ENCODE assay signal across 17 mouse cellular contexts in genomic region chr6:28854598-28854997, GRCm38 (mm10). TPM values are rescaled to one million over a fixed set of nuclear protein-coding genes. Genes with fewer than 3 reads are reported as not detected.
A peak's percentile ranks its signal among the peaks of the same experiment; 100 is the strongest.
DNase-seq lines count a peak whose midpoint lies in the region; ATAC-seq and TF ChIP-seq lines count a peak whose summit lies in the region.
"Had no signal": no experiment of that assay in that cellular context is flagged by ENCODE, and none has a peak within 500 bp of the region (broad histone marks: within the 10 kb centered on the region; RNA-seq: fewer than 3 reads in every experiment).

No protein-coding gene starts in this region.

- H3K36me3 ChIP-seq in hindbrain, embryonic 13.5 days: no peaks in the 10 kb centered on the region
- H3K36me3 ChIP-seq in hindbrain, embryonic 16.5 days (ENCODE audit: control insufficient read depth, insufficient read depth, low read length): no peaks in the 10 kb centered on the region
- no peaks in the 10 kb centered on the region for H3K36me3 ChIP-seq in midbrain, embryonic 15.5 days (replicated peaks)
- no peaks in the 10 kb centered on the region for H3K36me3 ChIP-seq in midbrain, embryonic 13.5 days
- no peaks in the 10 kb centered on the region for H3K36me3 ChIP-seq in limb, embryonic 13.5 days
- no peaks in the 10 kb centered on the region for H3K36me3 ChIP-seq in thymus, adult 2 months (ENCODE audit: control insufficient read depth, insufficient read depth, low read length)
- H3K36me3 ChIP-seq: forebrain, embryonic 12.5 days had no signal

- TF ChIP-seq CTCF in thymus, adult 2 months (IDR thresholded peaks at IDR 0.05; ENCODE audit: borderline replicate concordance, control insufficient read depth, extremely low read depth, insufficient read depth, low read length, poor library complexity): no peak

- H3K9me3 ChIP-seq in hindbrain, embryonic 13.5 days: no peaks in the 10 kb centered on the region
- no peaks in the 10 kb centered on the region for H3K9me3 ChIP-seq in hindbrain, embryonic 16.5 days (ENCODE audit: control insufficient read depth, low read length)
- H3K9me3 ChIP-seq in midbrain, embryonic 15.5 days: no peaks in the 10 kb centered on the region
- no peaks in the 10 kb centered on the region for H3K9me3 ChIP-seq in midbrain, embryonic 13.5 days
- H3K9me3 ChIP-seq in limb, embryonic 13.5 days: no peaks in the 10 kb centered on the region
- H3K9me3 ChIP-seq: forebrain, embryonic 12.5 days; liver, embryonic 12.5 days; megakaryocyte, embryonic 14.5 days had no signal

- TF ChIP-seq POLR2A in thymus, adult 2 months (IDR thresholded peaks at IDR 0.05; ENCODE audit: control insufficient read depth, extremely low read depth, insufficient read depth, low read length, poor library complexity): no peak

- no peak overlapping the region for H3K27ac ChIP-seq in hindbrain, embryonic 13.5 days
- H3K27ac ChIP-seq in hindbrain, embryonic 16.5 days (ENCODE audit: low read depth, low read length): no peak overlapping the region; the same call in 1 of the 2 replicates
- H3K27ac ChIP-seq in midbrain, embryonic 15.5 days: no peak overlapping the region
- H3K27ac ChIP-seq in midbrain, embryonic 13.5 days: no peak overlapping the region
- H3K27ac ChIP-seq in limb, embryonic 13.5 days: no peak overlapping the region
- H3K27ac ChIP-seq in thymus, adult 2 months (ENCODE audit: control insufficient read depth, insufficient read depth, low read length): no peak overlapping the region
- H3K27ac ChIP-seq: forebrain, embryonic 12.5 days; liver, embryonic 12.5 days had no signal

- peaks cover 61% of the 10 kb centered on the region for H3K4me1 ChIP-seq in hindbrain, embryonic 13.5 days (replicated peaks)
- H3K4me1 ChIP-seq in hindbrain, embryonic 16.5 days (ENCODE audit: control insufficient read depth, insufficient read depth, low read depth, low read length): peaks cover 31% of the 10 kb centered on the region
- peaks cover 35% of the 10 kb centered on the region for H3K4me1 ChIP-seq in midbrain, embryonic 15.5 days
- peaks cover 37% of the 10 kb centered on the region for H3K4me1 ChIP-seq in midbrain, embryonic 13.5 days (replicated peaks)
- peaks cover 48% of the 10 kb centered on the region for H3K4me1 ChIP-seq in limb, embryonic 13.5 days
- H3K4me1 ChIP-seq in thymus, adult 2 months (replicated peaks; ENCODE audit: control insufficient read depth, insufficient read depth, low read length): no peaks in the 10 kb centered on the region

- H3K4me3 ChIP-seq in hindbrain, embryonic 13.5 days: no peak overlapping the region
- no peak overlapping the region for H3K4me3 ChIP-seq in hindbrain, embryonic 16.5 days (ENCODE audit: low read length)
- H3K4me3 ChIP-seq in midbrain, embryonic 15.5 days: no peak overlapping the region
- no peak overlapping the region for H3K4me3 ChIP-seq in midbrain, embryonic 13.5 days (replicated peaks)
- no peak overlapping the region for H3K4me3 ChIP-seq in limb, embryonic 13.5 days
- H3K4me3 ChIP-seq in thymus, adult 2 months (ENCODE audit: control insufficient read depth, insufficient read depth, low read length): no peak overlapping the region
- H3K4me3 ChIP-seq: forebrain, embryonic 12.5 days; liver, embryonic 12.5 days; megakaryocyte, embryonic 14.5 days had no signal

- 46% methylated on average over 8 of the region's 8 CpGs for WGBS in hindbrain, embryonic 13.5 days
- WGBS in hindbrain, embryonic 16.5 days: 43% methylated on average over 8 of the region's 8 CpGs
- WGBS in midbrain, embryonic 15.5 days: 48% methylated on average over 8 of the region's 8 CpGs
- 53% methylated on average over 8 of the region's 8 CpGs for WGBS in midbrain, embryonic 13.5 days
- 11% methylated on average over 8 of the region's 8 CpGs for WGBS in limb, embryonic 13.5 days
- over 99% methylated on average over 8 of the region's 8 CpGs for WGBS in thymus, adult 2 months

- no peak overlapping the region for H3K4me2 ChIP-seq in hindbrain, embryonic 13.5 days
- H3K4me2 ChIP-seq in hindbrain, embryonic 16.5 days (ENCODE audit: low read length): no peak overlapping the region
- no peak overlapping the region for H3K4me2 ChIP-seq in midbrain, embryonic 15.5 days
- H3K4me2 ChIP-seq in midbrain, embryonic 13.5 days (replicated peaks): no peak overlapping the region
- H3K4me2 ChIP-seq in limb, embryonic 13.5 days (replicated peaks): peak overlapping the region; percentile 14
- H3K4me2 ChIP-seq: forebrain, embryonic 12.5 days; liver, embryonic 12.5 days had no signal

- H3K27me3 ChIP-seq in hindbrain, embryonic 13.5 days: 0 out of 2 replicates have a peak, but pooled peaks cover 4% of the 10 kb centered on the region
- H3K27me3 ChIP-seq in hindbrain, embryonic 16.5 days (replicated peaks; ENCODE audit: control insufficient read depth, insufficient read depth, low read length): no peaks in the 10 kb centered on the region
- no peaks in the 10 kb centered on the region for H3K27me3 ChIP-seq in midbrain, embryonic 15.5 days (replicated peaks)
- H3K27me3 ChIP-seq in midbrain, embryonic 13.5 days: no peaks in the 10 kb centered on the region
- no peaks in the 10 kb centered on the region for H3K27me3 ChIP-seq in limb, embryonic 13.5 days
- H3K27me3 ChIP-seq in thymus, adult 2 months (ENCODE audit: control insufficient read depth, insufficient read depth, low read length): no peaks in the 10 kb centered on the region
- H3K27me3 ChIP-seq: liver, embryonic 12.5 days; megakaryocyte, embryonic 14.5 days had no signal

- ATAC-seq in hindbrain, embryonic 13.5 days (ENCODE audit: low FRiP score): 0 out of 2 replicates have a peak, but pooled peaks have one; percentile 26
- no peak for ATAC-seq in hindbrain, embryonic 16.5 days
- ATAC-seq in midbrain, embryonic 15.5 days (replicated peaks): 0 out of 2 replicates have a peak, but pooled peaks have one; percentile 46
- ATAC-seq in midbrain, embryonic 13.5 days: no peak
- ATAC-seq in limb, embryonic 13.5 days (ENCODE audit: low FRiP score, low read depth): no peak
- ATAC-seq: liver, embryonic 12.5 days had no signal

- DNase-seq in thymus, adult 2 months: no peak
- no peak for DNase-seq in thymus, postnatal 4 days
- DNase-seq: cerebellum, adult 18-20 months; cerebellum, postnatal 36 days; gastrocnemius, postnatal 36 days; kidney, adult 11 months; kidney, postnatal 10 days; lung, adult 2 months; right cerebral cortex, postnatal 25 days had no signal

- no peak overlapping the region for H3K9ac ChIP-seq in hindbrain, embryonic 13.5 days
- no peak overlapping the region for H3K9ac ChIP-seq in hindbrain, embryonic 16.5 days (ENCODE audit: low read depth, low read length)
- H3K9ac ChIP-seq in midbrain, embryonic 15.5 days: no peak overlapping the region
- H3K9ac ChIP-seq in midbrain, embryonic 13.5 days (replicated peaks): no peak overlapping the region
- no peak overlapping the region for H3K9ac ChIP-seq in limb, embryonic 13.5 days
- H3K9ac ChIP-seq: forebrain, embryonic 12.5 days; liver, embryonic 12.5 days had no signal

RNA-seq across cellular contexts. Expression of gene Lrrc4, which starts 23.1 kb away (rescaled TPM):
- polyA plus RNA-seq in hindbrain, embryonic 13.5 days (2015; fragmentation: Nextera tagmentation; extraction: Ambion mirVana): 5.6 and 6.4 TPM in 2 replicates
- 7.2 and 7.4 TPM in 2 replicates for polyA plus RNA-seq in hindbrain, embryonic 16.5 days (2015; fragmentation: Nextera tagmentation; extraction: Ambion mirVana)
- polyA plus RNA-seq in midbrain, embryonic 15.5 days (2015; fragmentation: Nextera tagmentation; extraction: Ambion mirVana): 7.0 and 7.6 TPM in 2 replicates
- 5.1 and 5.3 TPM in 2 replicates for polyA plus RNA-seq in midbrain, embryonic 13.5 days (2015; fragmentation: Nextera tagmentation; extraction: Ambion mirVana)
- 0.36 and 0.42 TPM in 2 replicates for polyA plus RNA-seq in limb, embryonic 13.5 days (2015; fragmentation: Nextera tagmentation; extraction: Ambion mirVana)
- polyA plus RNA-seq in thymus, adult 2 months (2012; rRNA removed): 0.48 and 0.67 TPM in 2 replicates

Comparison
In these comparisons a context has a peak if more than half of its experiments do, and no peak if none do; other contexts are left out.
1. ATAC-seq: peak in hindbrain, embryonic 13.5 days (single experiment) and midbrain, embryonic 15.5 days (single experiment); none in hindbrain, embryonic 16.5 days (single experiment), midbrain, embryonic 13.5 days (single experiment) and limb, embryonic 13.5 days (single experiment).